Mouse (Mus musculus): Measurements from ENCODE around the gene Cux1. TPM values are rescaled to one million over a fixed set of nuclear protein-coding genes. Genes with fewer than 3 reads are reported as not detected.
A peak's percentile ranks its signal among the peaks of the same experiment; 100 is the strongest.

Cux1 gene
- polyA plus RNA-seq, 1 experiment: 69.2 TPM

GRCm38 (mm10) chr5:136511378-136511777, 55.9 kb downstream of the Cux1 start:
- H3K4me1 ChIP-seq (ENCODE audit: control insufficient read depth, insufficient read depth, low read length): peaks cover 12% of the 10 kb centered on the region
- no peak overlapping the region for H3K27ac ChIP-seq (ENCODE audit: insufficient read depth, low read length)
- no peak for DNase-seq
- TF ChIP-seq CTCF (IDR thresholded peaks at IDR 0.05; ENCODE audit: borderline replicate concordance, insufficient read depth, low read depth, low read length) (no peak), POLR2A (IDR thresholded peaks at IDR 0.05; ENCODE audit: borderline replicate concordance, insufficient read depth, low read length) (no peak)
- H3K4me3 ChIP-seq (replicated peaks; ENCODE audit: insufficient read depth, low read depth, low read length): no peak overlapping the region
- no peaks in the 10 kb centered on the region for H3K27me3 ChIP-seq (ENCODE audit: control insufficient read depth, insufficient read depth, low read length)
- WGBS: 23% methylated on average over 7 of the region's 7 CpGs

- Histone ChIP-seq H3K27ac (ENCODE audit: insufficient read depth, low read length) (no peak overlapping the region), H3K4me3 (replicated peaks; ENCODE audit: insufficient read depth, low read depth, low read length) (no peak overlapping the region), H3K4me1 (ENCODE audit: control insufficient read depth, insufficient read depth, low read length) (peaks cover 12% of the 10 kb centered on the region), H3K27me3 (ENCODE audit: control insufficient read depth, insufficient read depth, low read length) (no peaks in the 10 kb centered on the region)
- no peak for DNase-seq
- WGBS: 94% methylated on average over 5 of the region's 5 CpGs
- no peak for TF ChIP-seq POLR2A (IDR thresholded peaks at IDR 0.05; ENCODE audit: borderline replicate concordance, insufficient read depth, low read length)
- TF ChIP-seq CTCF (IDR thresholded peaks at IDR 0.05; ENCODE audit: borderline replicate concordance, insufficient read depth, low read depth, low read length): no peak
Measured at GRCm38 (mm10) chr5:136510609-136511008, 56.7 kb downstream of the Cux1 start.

GRCm38 (mm10) chr5:136507629-136508028, 59.7 kb downstream of the Cux1 start:
- Histone ChIP-seq H3K4me3 (replicated peaks; ENCODE audit: insufficient read depth, low read depth, low read length) (no peak overlapping the region), H3K27ac (ENCODE audit: insufficient read depth, low read length) (no peak overlapping the region), H3K27me3 (ENCODE audit: control insufficient read depth, insufficient read depth, low read length) (no peaks in the 10 kb centered on the region), H3K4me1 (ENCODE audit: control insufficient read depth, insufficient read depth, low read length) (peaks cover 25% of the 10 kb centered on the region)
- TF ChIP-seq POLR2A (IDR thresholded peaks at IDR 0.05; ENCODE audit: borderline replicate concordance, insufficient read depth, low read length): no peak
- no peak for TF ChIP-seq CTCF (IDR thresholded peaks at IDR 0.05; ENCODE audit: borderline replicate concordance, insufficient read depth, low read depth, low read length)
- WGBS: 89% methylated on average over 4 of the region's 4 CpGs
- no peak for DNase-seq

- H3K27ac ChIP-seq (ENCODE audit: insufficient read depth, low read length): no peak overlapping the region
- no peak for DNase-seq
- TF ChIP-seq CTCF (IDR thresholded peaks at IDR 0.05; ENCODE audit: borderline replicate concordance, insufficient read depth, low read depth, low read length) (no peak), POLR2A (IDR thresholded peaks at IDR 0.05; ENCODE audit: borderline replicate concordance, insufficient read depth, low read length) (no peak)
Measured at GRCm38 (mm10) chr5:136506262-136506661, 61.0 kb downstream of the Cux1 start.

GRCm38 (mm10) chr5:136502491-136503086, 64.7 kb downstream of the Cux1 start:
- peak overlapping the region; percentile 73 for H3K27ac ChIP-seq (ENCODE audit: insufficient read depth, low read length)
- 60% methylated on average over 5 of the region's 5 CpGs for WGBS

More at GRCm38 (mm10) chr5:136506262-136506661, 61.0 kb downstream of the Cux1 start:
- Histone ChIP-seq H3K4me3 (replicated peaks; ENCODE audit: insufficient read depth, low read depth, low read length) (no peak overlapping the region), H3K27me3 (ENCODE audit: control insufficient read depth, insufficient read depth, low read length) (no peaks in the 10 kb centered on the region), H3K4me1 (ENCODE audit: control insufficient read depth, insufficient read depth, low read length) (peaks cover 30% of the 10 kb centered on the region)
- WGBS: 71% methylated on average over 1 of the region's 1 CpGs

GRCm38 (mm10) chr5:136500307-136500871, 66.9 kb downstream of the Cux1 start:
- DNase-seq: peak; percentile 76 to 84
- Histone ChIP-seq H3K4me1 (ENCODE audit: control insufficient read depth, insufficient read depth, low read length) (peaks cover 69% of the 10 kb centered on the region), H3K4me3 (replicated peaks; ENCODE audit: insufficient read depth, low read depth, low read length) (no peak overlapping the region), H3K27me3 (ENCODE audit: control insufficient read depth, insufficient read depth, low read length) (no peaks in the 10 kb centered on the region), H3K27ac (ENCODE audit: insufficient read depth, low read length) (peak overlapping the region; percentile 81)
- no peak for TF ChIP-seq CTCF (IDR thresholded peaks at IDR 0.05; ENCODE audit: borderline replicate concordance, insufficient read depth, low read depth, low read length)
- no peak for TF ChIP-seq POLR2A (IDR thresholded peaks at IDR 0.05; ENCODE audit: borderline replicate concordance, insufficient read depth, low read length)
- WGBS: 6% methylated on average over 6 of the region's 6 CpGs

More at GRCm38 (mm10) chr5:136502491-136503086, 64.7 kb downstream of the Cux1 start:
- peaks cover 58% of the 10 kb centered on the region for H3K4me1 ChIP-seq (ENCODE audit: control insufficient read depth, insufficient read depth, low read length)
- H3K4me3 ChIP-seq (replicated peaks; ENCODE audit: insufficient read depth, low read depth, low read length): no peak overlapping the region
- no peaks in the 10 kb centered on the region for H3K27me3 ChIP-seq (ENCODE audit: control insufficient read depth, insufficient read depth, low read length)
- TF ChIP-seq POLR2A (IDR thresholded peaks at IDR 0.05; ENCODE audit: borderline replicate concordance, insufficient read depth, low read length) (no peak), CTCF (IDR thresholded peaks at IDR 0.05; ENCODE audit: borderline replicate concordance, insufficient read depth, low read depth, low read length) (no peak)
- DNase-seq: no peak

GRCm38 (mm10) chr5:136499316-136499715, 68.0 kb downstream of the Cux1 start:
- no peak overlapping the region for H3K4me3 ChIP-seq (replicated peaks; ENCODE audit: insufficient read depth, low read depth, low read length)
- H3K27ac ChIP-seq (ENCODE audit: insufficient read depth, low read length): peak overlapping the region; percentile 81
- H3K4me1 ChIP-seq (ENCODE audit: control insufficient read depth, insufficient read depth, low read length): peaks cover 80% of the 10 kb centered on the region
- no peak for DNase-seq
- 83% methylated on average over 2 of the region's 2 CpGs for WGBS
- TF ChIP-seq POLR2A (IDR thresholded peaks at IDR 0.05; ENCODE audit: borderline replicate concordance, insufficient read depth, low read length) (no peak), CTCF (IDR thresholded peaks at IDR 0.05; ENCODE audit: borderline replicate concordance, insufficient read depth, low read depth, low read length) (no peak)
- H3K27me3 ChIP-seq (ENCODE audit: control insufficient read depth, insufficient read depth, low read length): no peaks in the 10 kb centered on the region

GRCm38 (mm10) chr5:136498741-136499140, 68.5 kb downstream of the Cux1 start:
- DNase-seq: no peak
- no peak overlapping the region for H3K4me3 ChIP-seq (replicated peaks; ENCODE audit: insufficient read depth, low read depth, low read length)
- no peaks in the 10 kb centered on the region for H3K27me3 ChIP-seq (ENCODE audit: control insufficient read depth, insufficient read depth, low read length)
- no peak for TF ChIP-seq POLR2A (IDR thresholded peaks at IDR 0.05; ENCODE audit: borderline replicate concordance, insufficient read depth, low read length)
- TF ChIP-seq CTCF (IDR thresholded peaks at IDR 0.05; ENCODE audit: borderline replicate concordance, insufficient read depth, low read depth, low read length): no peak
- WGBS: 98% methylated on average over 3 of the region's 3 CpGs
- H3K4me1 ChIP-seq (ENCODE audit: control insufficient read depth, insufficient read depth, low read length): peaks cover 80% of the 10 kb centered on the region
- peak overlapping the region; percentile 81; the same call in 1 of the 2 replicates for H3K27ac ChIP-seq (ENCODE audit: insufficient read depth, low read length)

All from cerebellum, adult 2 months (tissue).